8 mouse cellular contexts compared by ENCODE assay signal in the genomic region with DNA sequence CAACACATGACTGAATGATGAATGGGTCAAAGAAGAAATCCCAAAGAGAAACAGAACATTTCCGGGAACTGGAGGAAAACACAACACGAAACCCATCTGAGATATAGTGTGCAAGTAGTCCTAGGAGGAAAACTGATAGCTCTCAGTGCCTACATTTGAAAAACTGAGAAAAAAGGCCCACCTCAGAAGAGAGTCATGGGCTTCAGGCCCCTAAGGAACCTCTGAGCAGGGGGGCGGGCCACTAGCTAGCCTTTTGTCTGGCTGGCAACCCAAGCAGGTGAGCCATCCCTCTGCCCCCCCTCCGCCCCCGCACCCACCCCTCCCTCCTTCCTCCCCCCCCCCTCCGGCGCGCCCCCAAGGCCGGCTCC. TPM values are rescaled to one million over a fixed set of nuclear protein-coding genes. Genes with fewer than 3 reads are reported as not detected.
DNase-seq lines count a peak whose midpoint lies in the region; ATAC-seq and TF ChIP-seq lines count a peak whose summit lies in the region.

No protein-coding gene starts in this region.

- no peak for ATAC-seq in intestine, postnatal 0 days
- ATAC-seq in neural tube, embryonic 12.5 days (ENCODE audit: low FRiP score, low read depth), result peak; percentile 28
- ATAC-seq in frontal cortex, adult (ENCODE audit: low TSS enrichment), result no peak

- no peaks in the 10 kb centered on the region; the same call in 1 of the 2 replicates for H3K36me3 ChIP-seq in forebrain, embryonic 10.5 days (replicated peaks)
- no peaks in the 10 kb centered on the region for H3K36me3 ChIP-seq in intestine, postnatal 0 days (ENCODE audit: control insufficient read depth, insufficient read depth)
- H3K36me3 ChIP-seq in neural tube, embryonic 12.5 days, result no peaks in the 10 kb centered on the region

- H3K9ac ChIP-seq in intestine, postnatal 0 days (ENCODE audit: low read depth, low read length), result no peak overlapping the region
- peak overlapping the region; percentile 77 for H3K9ac ChIP-seq in neural tube, embryonic 12.5 days

- intact Hi-C loops in left cerebral cortex, postnatal 25 days (cut with DNase I), result loop anchor here (5.0 kb wide), 1 partner anchor 55 kb away; no protein-coding TSS in a partner anchor

- no peak for DNase-seq in layer of hippocampus, adult 2 months (ENCODE audit: low spot score in 2 of 2)
- no peak for DNase-seq in layer of hippocampus, postnatal 36 days
- peak; percentile 16 for DNase-seq in forebrain, embryonic 10.5 days (ENCODE audit: extremely low spot score, low spot score)
- DNase-seq in left cerebral cortex, postnatal 25 days (ENCODE audit: low spot score in 2 of 2), result no peak
- no peak for DNase-seq in heart, adult 11 months

- H3K27me3 ChIP-seq in forebrain, embryonic 10.5 days (ENCODE audit: poor library complexity, severe bottlenecking), result no peaks in the 10 kb centered on the region
- H3K27me3 ChIP-seq in intestine, postnatal 0 days (replicated peaks; ENCODE audit: control insufficient read depth, insufficient read depth, low read length), result no peaks in the 10 kb centered on the region
- no peaks in the 10 kb centered on the region for H3K27me3 ChIP-seq in neural tube, embryonic 12.5 days (replicated peaks)

- peaks cover 9% of the 10 kb centered on the region; the same call in 1 of the 2 replicates for H3K9me3 ChIP-seq in forebrain, embryonic 10.5 days
- no peaks in the 10 kb centered on the region for H3K9me3 ChIP-seq in intestine, postnatal 0 days (ENCODE audit: control insufficient read depth)
- H3K9me3 ChIP-seq in neural tube, embryonic 12.5 days, result no peaks in the 10 kb centered on the region

- no peaks in the 10 kb centered on the region for H3K4me1 ChIP-seq in forebrain, embryonic 10.5 days
- H3K4me1 ChIP-seq in intestine, postnatal 0 days (replicated peaks; ENCODE audit: control insufficient read depth, insufficient read depth, low read length), result no peaks in the 10 kb centered on the region
- no peaks in the 10 kb centered on the region for H3K4me1 ChIP-seq in neural tube, embryonic 12.5 days

- TF ChIP-seq CTCF in layer of hippocampus, adult 2 months (conservative IDR thresholded peaks at IDR 0.05), result no peak
- TF ChIP-seq CTCF in intestine, postnatal 0 days (IDR thresholded peaks at IDR 0.05; ENCODE audit: low read depth), result no peak

- H3K4me2 ChIP-seq in intestine, postnatal 0 days (replicated peaks; ENCODE audit: low read depth), result peak overlapping the region; percentile 76
- H3K4me2 ChIP-seq in neural tube, embryonic 12.5 days (replicated peaks), result peak overlapping the region; percentile 64

- H3K4me3 ChIP-seq in layer of hippocampus, adult 2 months, result peak overlapping the region; percentile 63
- H3K4me3 ChIP-seq in forebrain, embryonic 10.5 days, result peak overlapping the region; percentile 59
- peak overlapping the region; percentile 51 for H3K4me3 ChIP-seq in intestine, postnatal 0 days (ENCODE audit: low read depth, low read length)
- H3K4me3 ChIP-seq in neural tube, embryonic 12.5 days, result peak overlapping the region; percentile 52

- H3K27ac ChIP-seq in layer of hippocampus, adult 2 months, result peak overlapping the region; percentile 89; the same call in 1 of the 2 replicates
- peak overlapping the region; percentile 87 for H3K27ac ChIP-seq in forebrain, embryonic 10.5 days
- H3K27ac ChIP-seq in intestine, postnatal 0 days (ENCODE audit: low read depth, low read length), result no peak overlapping the region
- H3K27ac ChIP-seq in neural tube, embryonic 12.5 days, result no peak overlapping the region

- 36% methylated on average over 3 of the region's 9 CpGs for WGBS in forebrain, embryonic 10.5 days
- 33% methylated on average over 5 of the region's 9 CpGs for WGBS in intestine, postnatal 0 days
- WGBS in neural tube, embryonic 12.5 days, result 53% methylated on average over 3 of the region's 9 CpGs

RNA-seq across cellular contexts. Expression of gene B630019K06Rik, which starts 0.2 kb away (rescaled TPM):
- total RNA-seq in layer of hippocampus, adult 2 months (2021), result 10 to 100 TPM; 28.7 to 34.1 TPM
- 10 to 100 TPM; 29.7 to 31.9 TPM for total RNA-seq in layer of hippocampus, postnatal 36 days (2021)
- polyA plus RNA-seq in forebrain, embryonic 10.5 days (2016; fragmentation: Nextera tagmentation; extraction: Ambion mirVana), result 2.2 and 2.4 TPM in 2 replicates
- polyA plus RNA-seq in intestine, postnatal 0 days (2015; fragmentation: Nextera tagmentation; extraction: Ambion mirVana), result 1.9 and 2.3 TPM in 2 replicates
- 15.5 and 17.8 TPM in 2 replicates for polyA plus RNA-seq in neural tube, embryonic 12.5 days (2016; fragmentation: Nextera tagmentation; extraction: Ambion mirVana)
- 10 to 100 TPM; 31.8 to 34.0 TPM for total RNA-seq in left cerebral cortex, postnatal 25 days (2021)

RNA-seq across cellular contexts. Expression of gene Gm5751, which starts 17.9 kb away (rescaled TPM):
- not detected for total RNA-seq in layer of hippocampus, adult 2 months (2021)
- total RNA-seq in layer of hippocampus, postnatal 36 days (2021), result not detected
- polyA plus RNA-seq in forebrain, embryonic 10.5 days (2016; fragmentation: Nextera tagmentation; extraction: Ambion mirVana), result not detected in 2 replicates
- polyA plus RNA-seq in intestine, postnatal 0 days (2015; fragmentation: Nextera tagmentation; extraction: Ambion mirVana), result not detected in 2 replicates
- polyA plus RNA-seq in neural tube, embryonic 12.5 days (2016; fragmentation: Nextera tagmentation; extraction: Ambion mirVana), result not detected in 2 replicates
- total RNA-seq in left cerebral cortex, postnatal 25 days (2021), result not detected

RNA-seq across cellular contexts. Expression of gene Gm6592, which starts 48.2 kb away (rescaled TPM):
- not detected for total RNA-seq in layer of hippocampus, adult 2 months (2021)
- total RNA-seq in layer of hippocampus, postnatal 36 days (2021), result not detected
- polyA plus RNA-seq in forebrain, embryonic 10.5 days (2016; fragmentation: Nextera tagmentation; extraction: Ambion mirVana), result not detected in 2 replicates
- not detected in 2 replicates for polyA plus RNA-seq in intestine, postnatal 0 days (2015; fragmentation: Nextera tagmentation; extraction: Ambion mirVana)
- not detected in 2 replicates for polyA plus RNA-seq in neural tube, embryonic 12.5 days (2016; fragmentation: Nextera tagmentation; extraction: Ambion mirVana)
- total RNA-seq in left cerebral cortex, postnatal 25 days (2021), result not detected

Comparison
In these comparisons a context has a peak if more than half of its experiments do, and no peak if none do; other contexts are left out.
1. H3K27ac ChIP-seq: peak in layer of hippocampus, adult 2 months (single experiment) and forebrain, embryonic 10.5 days (single experiment); none in intestine, postnatal 0 days (single experiment) and neural tube, embryonic 12.5 days (single experiment).
2. Peak in every context shown above with its lines, with median percentiles within 50 percentile points of each other: H3K4me3 ChIP-seq.